Comparison of ENCODE assay signal across 9 mouse cellular contexts in the genomic region with DNA sequence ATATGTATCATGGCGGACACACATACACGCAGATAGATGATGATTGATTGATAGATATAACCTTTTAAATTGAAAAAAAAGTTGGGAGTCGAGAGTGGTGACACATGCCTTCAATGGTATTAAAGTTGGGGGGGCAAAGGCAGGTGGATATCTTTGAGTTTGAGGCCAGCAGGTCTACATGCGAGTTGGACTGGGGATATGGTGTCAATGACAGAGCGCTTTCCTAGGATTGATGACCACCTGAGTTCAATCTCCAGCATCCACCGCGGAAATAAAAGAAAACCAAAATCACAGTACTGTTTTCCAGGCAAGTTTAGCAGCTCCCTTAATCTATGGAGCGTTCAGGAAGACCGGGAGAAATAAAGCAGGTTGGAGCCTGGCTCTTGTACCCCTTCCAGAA. TPM values are rescaled to one million over a fixed set of nuclear protein-coding genes. Genes with fewer than 3 reads are reported as not detected.
DNase-seq lines count a peak whose midpoint lies in the region; ATAC-seq and TF ChIP-seq lines count a peak whose summit lies in the region.
"Had no signal": no experiment of that assay in that cellular context is flagged by ENCODE, and none has a peak within 500 bp of the region (broad histone marks: within the 10 kb centered on the region; RNA-seq: fewer than 3 reads in every experiment).

No protein-coding gene starts in this region.

- ATAC-seq in cerebellum, adult (ENCODE audit: insufficient number of reproducible peaks, low FRiP score, low TSS enrichment) = no peak
- ATAC-seq in megakaryocyte, adult 5-6 weeks (ENCODE audit: poor library complexity, severe bottlenecking) = no peak
- no peak for ATAC-seq in limb, embryonic 12.5 days (ENCODE audit: insufficient number of reproducible peaks, insufficient read depth, low FRiP score, low TSS enrichment, low read depth)

- WGBS in cerebellum, adult 2 months = 43% methylated on average over 9 of the region's 9 CpGs
- WGBS in limb, embryonic 12.5 days = 44% methylated on average over 9 of the region's 9 CpGs
- WGBS in small intestine, adult 2 months = 33% methylated on average over 9 of the region's 9 CpGs

- H3K27me3 ChIP-seq in cerebellum, adult 2 months (ENCODE audit: control insufficient read depth, insufficient read depth, low read length) = no peaks in the 10 kb centered on the region
- no peaks in the 10 kb centered on the region for H3K27me3 ChIP-seq in megakaryocyte, embryonic 14.5 days (replicated peaks)
- H3K27me3 ChIP-seq in limb, embryonic 12.5 days = no peaks in the 10 kb centered on the region
- H3K27me3 ChIP-seq in small intestine, adult 2 months (ENCODE audit: control insufficient read depth, insufficient read depth, low read length) = no peaks in the 10 kb centered on the region

- peak overlapping the region; percentile 24 for H3K27ac ChIP-seq in cerebellum, adult 2 months (ENCODE audit: insufficient read depth, low read length)
- no peak overlapping the region for H3K27ac ChIP-seq in limb, embryonic 12.5 days
- no peak overlapping the region for H3K27ac ChIP-seq in small intestine, adult 2 months (ENCODE audit: insufficient read depth, low read depth, low read length)

- no peak for TF ChIP-seq CTCF in cerebellum, adult 2 months (IDR thresholded peaks at IDR 0.05; ENCODE audit: borderline replicate concordance, insufficient read depth, low read depth, low read length)
- TF ChIP-seq CTCF in small intestine, adult 2 months (IDR thresholded peaks at IDR 0.05; ENCODE audit: extremely low read depth, insufficient read length, insufficient replicate concordance, low read depth, low read length) = no peak

- DNase-seq in cerebellum, adult 2 months = no peak
- no peak for DNase-seq in layer of hippocampus, adult 18-20 months (ENCODE audit: low spot score in 2 of 2)
- DNase-seq in thymus, postnatal 4 days = no peak

- H3K4me3 ChIP-seq in cerebellum, adult 2 months (replicated peaks; ENCODE audit: insufficient read depth, low read depth, low read length) = peak overlapping the region; percentile 64
- H3K4me3 ChIP-seq in megakaryocyte, embryonic 14.5 days (replicated peaks) = peak overlapping the region; percentile 94
- H3K4me3 ChIP-seq in limb, embryonic 12.5 days (replicated peaks) = peak overlapping the region; percentile 73
- peak overlapping the region; percentile 75 for H3K4me3 ChIP-seq in small intestine, adult 2 months (ENCODE audit: low read depth, low read length)

- peaks cover 15% of the 10 kb centered on the region for H3K9me3 ChIP-seq in megakaryocyte, embryonic 14.5 days
- H3K9me3 ChIP-seq in limb, embryonic 12.5 days = no peaks in the 10 kb centered on the region

- H3K36me3 ChIP-seq in megakaryocyte, embryonic 14.5 days (replicated peaks; ENCODE audit: low read length) = peaks cover 21% of the 10 kb centered on the region
- H3K36me3 ChIP-seq in limb, embryonic 12.5 days = peaks cover 21% of the 10 kb centered on the region
- H3K36me3 ChIP-seq in small intestine, adult 2 months (ENCODE audit: control insufficient read depth, insufficient read depth, low read length) = peaks cover 4% of the 10 kb centered on the region; the same call in 1 of the 2 replicates

- no peak overlapping the region; the same call in 1 of the 2 replicates for H3K9ac ChIP-seq in limb, embryonic 12.5 days (replicated peaks)

- TF ChIP-seq POLR2A in cerebellum, adult 2 months (IDR thresholded peaks at IDR 0.05; ENCODE audit: borderline replicate concordance, insufficient read depth, low read length) = no peak
- no peak for TF ChIP-seq POLR2A in small intestine, adult 2 months (IDR thresholded peaks at IDR 0.05; ENCODE audit: low read depth, low read length)

- peak overlapping the region; percentile 73 for H3K4me2 ChIP-seq in limb, embryonic 12.5 days

- peaks cover 9% of the 10 kb centered on the region for H3K4me1 ChIP-seq in cerebellum, adult 2 months (ENCODE audit: control insufficient read depth, insufficient read depth, low read length)
- H3K4me1 ChIP-seq in megakaryocyte, embryonic 14.5 days = peaks cover 43% of the 10 kb centered on the region
- H3K4me1 ChIP-seq in limb, embryonic 12.5 days (replicated peaks) = peaks cover 2% of the 10 kb centered on the region; the same call in 1 of the 2 replicates
- H3K4me1 ChIP-seq in small intestine, adult 2 months (ENCODE audit: control insufficient read depth, insufficient read depth, insufficient read length, low read length) = peaks cover 9% of the 10 kb centered on the region

RNA-seq across cellular contexts. Expression of gene Ift22, which starts 0.4 kb away (rescaled TPM):
- 58.7 and 63.1 TPM in 2 replicates for polyA plus RNA-seq in cerebellum, adult 2 months (2012; rRNA removed)
- 13.9 and 14.8 TPM in 2 replicates for polyA plus RNA-seq in megakaryocyte, embryonic 14.5 days (2012; ENCODE audit: insufficient read depth, low replicate concordance)
- 9.4 and 12.7 TPM in 2 replicates for total RNA-seq in megakaryocyte, adult 5-6 weeks (2015)
- total RNA-seq in megakaryocyte, adult 5-6 weeks (2017) = 2.0 and 3.7 TPM in 2 replicates
- polyA plus RNA-seq in limb, embryonic 12.5 days (2016; fragmentation: Nextera tagmentation; extraction: Ambion mirVana) = 65.7 and 69.8 TPM in 2 replicates
- polyA plus RNA-seq in small intestine, adult 2 months (2012; rRNA removed) = 11.1 and 13.3 TPM in 2 replicates
- total RNA-seq in layer of hippocampus, adult 18-20 months (2021) = 10 to 100 TPM; 85.7 to 88.0 TPM

RNA-seq across cellular contexts. Expression of gene Col26a1, which starts 24.6 kb away (rescaled TPM):
- 3.2 and 4.0 TPM in 2 replicates for polyA plus RNA-seq in cerebellum, adult 2 months (2012; rRNA removed)
- polyA plus RNA-seq in megakaryocyte, embryonic 14.5 days (2012; ENCODE audit: insufficient read depth, low replicate concordance) = not detected in 2 replicates
- not detected in 2 replicates for total RNA-seq in megakaryocyte, adult 5-6 weeks (2015)
- not detected in 2 replicates for total RNA-seq in megakaryocyte, adult 5-6 weeks (2017)
- polyA plus RNA-seq in limb, embryonic 12.5 days (2016; fragmentation: Nextera tagmentation; extraction: Ambion mirVana) = 145 and 155 TPM in 2 replicates
- 0.04 and 0.72 TPM in 2 replicates for polyA plus RNA-seq in small intestine, adult 2 months (2012; rRNA removed)
- 1 to 10 TPM; 1.8 to 2.7 TPM for total RNA-seq in layer of hippocampus, adult 18-20 months (2021)
- total RNA-seq: granulocyte monocyte progenitor cell, adult 5-6 weeks had no signal

RNA-seq across cellular contexts. Expression of gene Fis1, which starts 45.5 kb away (rescaled TPM):
- polyA plus RNA-seq in cerebellum, adult 2 months (2012; rRNA removed) = 408 and 473 TPM in 2 replicates
- polyA plus RNA-seq in megakaryocyte, embryonic 14.5 days (2012; ENCODE audit: insufficient read depth, low replicate concordance) = 1,064 and 1,998 TPM in 2 replicates
- total RNA-seq in megakaryocyte, adult 5-6 weeks (2015) = 288 and 310 TPM in 2 replicates
- total RNA-seq in megakaryocyte, adult 5-6 weeks (2017) = 117 and 147 TPM in 2 replicates
- polyA plus RNA-seq in limb, embryonic 12.5 days (2016; fragmentation: Nextera tagmentation; extraction: Ambion mirVana) = 263 and 269 TPM in 2 replicates
- 106 and 261 TPM in 2 replicates for polyA plus RNA-seq in small intestine, adult 2 months (2012; rRNA removed)
- total RNA-seq in layer of hippocampus, adult 18-20 months (2021) = 100 to 1,000 TPM; 237 to 255 TPM

RNA-seq across cellular contexts. Expression of gene Cldn15, which starts 58.8 kb away (rescaled TPM):
- 0.21 and 0.25 TPM in 2 replicates for polyA plus RNA-seq in cerebellum, adult 2 months (2012; rRNA removed)
- polyA plus RNA-seq in megakaryocyte, embryonic 14.5 days (2012; ENCODE audit: insufficient read depth, low replicate concordance) = 0.90 and 4.8 TPM in 2 replicates
- 13.3 and 15.8 TPM in 2 replicates for total RNA-seq in megakaryocyte, adult 5-6 weeks (2015)
- 7.1 and 15.9 TPM in 2 replicates for total RNA-seq in megakaryocyte, adult 5-6 weeks (2017)
- 0.10 and 0.36 TPM in 2 replicates for polyA plus RNA-seq in limb, embryonic 12.5 days (2016; fragmentation: Nextera tagmentation; extraction: Ambion mirVana)
- 313 and 657 TPM in 2 replicates for polyA plus RNA-seq in small intestine, adult 2 months (2012; rRNA removed)
- under 1 TPM in 1 of 2 experiments, not detected in 1; 0.61 TPM for total RNA-seq in layer of hippocampus, adult 18-20 months (2021)

Comparison
In these comparisons a context has a peak if more than half of its experiments do, and no peak if none do; other contexts are left out.
1. RNA of gene Col26a1, which starts 24.6 kb away (polyA plus RNA-seq): 145 to 155 TPM in limb, embryonic 12.5 days; 3.2 to 4.0 TPM in cerebellum, adult 2 months, 0.04 to 0.72 TPM in small intestine, adult 2 months and not detected in megakaryocyte, embryonic 14.5 days; every median in the first group is over 10 times any median in the second.
2. Peak in every context shown above with its lines, with median percentiles within 50 percentile points of each other: H3K4me3 ChIP-seq.